Mouse (Mus musculus) adrenal gland, adult (tissue): ENCODE measurements around the gene C530008M17Rik.
"Not testable (repeated sequence)": the region's sequence is repeated elsewhere in the genome, so short reads cannot be mapped to it uniquely, and the experiment has no call there.

Source experiments
- DNase-seq, 2 experiments: peaks; one replicate each; pipeline ENCODE4 v3.0.0; 2022 to 2023; ENCODE audit warnings: low spot score in 1 of 2; ENCODE audit not compliant: inconsistent age in 2 of 2

C530008M17Rik gene

DNA sequence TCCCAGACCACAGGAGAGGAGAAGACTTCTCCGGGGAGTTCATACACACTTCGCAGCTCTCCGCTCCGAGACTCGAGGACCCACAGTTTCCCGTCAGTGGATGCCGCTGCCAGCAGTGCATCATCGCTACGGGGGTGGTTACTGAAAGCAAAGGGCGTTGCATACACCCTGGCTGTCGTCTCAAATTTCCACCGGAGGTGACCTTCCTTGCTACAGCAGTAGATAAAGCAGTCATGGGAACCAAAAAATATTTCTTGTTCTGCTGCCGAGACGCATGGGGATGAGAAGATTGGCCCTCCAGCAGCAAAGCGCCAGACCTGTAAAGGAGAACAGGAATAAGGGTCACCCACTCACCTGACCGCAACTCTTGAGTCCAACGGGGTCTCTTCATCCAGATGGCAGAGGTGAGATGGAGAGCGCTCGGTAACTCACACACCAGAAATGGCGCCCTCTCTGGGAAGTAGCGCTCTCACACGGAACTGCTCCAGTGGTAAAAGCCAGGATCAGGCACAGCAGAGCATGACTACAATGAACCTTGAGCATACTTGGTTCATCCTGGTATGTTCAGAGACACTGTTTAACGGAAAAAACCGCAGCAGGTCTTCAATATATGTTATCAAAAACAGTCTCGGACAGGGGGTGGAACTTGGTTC is 219.9 kb downstream of the C530008M17Rik start:
- DNase-seq: peak; percentile 14 to 46

DNA sequence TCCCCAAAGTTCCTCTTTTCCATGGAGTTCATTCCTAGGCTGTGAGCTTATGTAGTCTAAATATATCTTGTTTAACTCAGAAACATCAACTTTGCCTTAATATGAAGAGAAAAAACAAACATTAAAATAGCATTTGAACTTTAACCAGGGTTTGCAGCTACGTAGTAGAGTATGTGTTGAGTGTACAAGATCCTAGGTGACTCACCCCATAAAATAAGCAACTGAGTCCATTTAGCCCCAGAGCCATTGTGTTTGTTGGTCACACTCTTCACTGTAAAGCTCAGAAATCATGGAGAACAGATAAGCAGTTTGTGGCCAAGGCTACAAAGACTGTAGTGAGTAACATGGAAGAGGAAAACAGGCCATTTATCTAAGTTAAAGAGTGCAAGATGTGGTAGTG is 227.8 kb downstream of the C530008M17Rik start:
- no peak for DNase-seq

DNA sequence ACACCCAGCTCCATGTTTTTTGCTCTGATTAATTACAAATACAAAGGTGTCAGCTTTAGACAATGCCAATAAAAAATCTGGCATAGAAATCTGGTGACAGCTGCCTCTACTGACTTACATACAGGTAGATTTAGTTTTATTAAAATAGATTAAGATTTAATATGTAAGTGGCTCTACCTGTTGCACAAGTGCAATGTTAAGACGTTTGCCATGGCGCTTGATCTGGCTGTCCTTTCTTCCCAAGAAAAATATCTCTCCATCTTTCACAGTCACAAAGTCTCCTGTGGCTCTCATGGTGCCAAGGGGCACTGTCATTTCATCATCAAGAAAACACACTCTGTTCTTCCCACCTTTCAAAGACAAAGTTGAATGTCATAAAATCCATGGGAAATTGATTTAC is 230.7 kb downstream of the C530008M17Rik start:
- DNase-seq: no peak

DNA sequence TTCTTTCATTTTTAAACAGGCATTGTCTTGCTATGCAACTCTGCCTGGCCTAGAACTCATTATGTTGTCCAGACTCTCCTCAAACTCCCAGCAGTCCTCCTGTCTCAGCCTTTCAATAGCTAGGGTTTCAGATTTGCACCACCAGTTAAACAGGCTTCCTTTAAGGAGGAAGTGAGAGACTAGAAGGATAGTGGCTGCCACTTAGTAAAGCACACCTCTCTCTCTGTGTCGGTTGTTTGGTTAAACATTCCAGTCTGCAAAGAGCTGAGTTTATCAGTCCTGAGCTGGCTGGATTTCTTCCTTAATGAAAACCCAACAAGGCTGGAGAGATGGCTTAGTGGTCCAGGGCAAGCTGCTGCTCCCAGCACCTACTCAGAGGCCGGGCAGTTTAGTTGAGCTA is 236.3 kb downstream of the C530008M17Rik start:
- no peak for DNase-seq

DNA sequence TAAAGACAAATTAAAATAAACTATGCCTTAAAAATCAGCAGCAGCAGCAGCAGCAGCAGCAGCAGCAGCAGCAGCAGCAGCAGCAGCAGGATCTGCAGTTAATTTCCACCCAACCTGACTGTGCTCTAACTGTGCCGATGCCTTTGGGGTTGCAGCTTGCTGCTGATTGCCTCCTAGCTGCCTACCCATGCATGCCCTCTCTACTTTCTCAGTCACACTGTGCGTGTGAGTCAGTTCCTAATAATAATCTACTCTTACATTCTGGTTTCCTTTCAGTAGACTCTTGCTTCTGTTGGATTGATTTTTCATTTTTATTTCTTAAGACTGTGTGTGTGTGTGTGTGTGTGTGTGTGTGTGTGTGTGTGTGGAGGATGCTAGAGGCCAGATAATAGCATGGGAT is 236.8 kb downstream of the C530008M17Rik start:
- DNase-seq: no peak

DNA sequence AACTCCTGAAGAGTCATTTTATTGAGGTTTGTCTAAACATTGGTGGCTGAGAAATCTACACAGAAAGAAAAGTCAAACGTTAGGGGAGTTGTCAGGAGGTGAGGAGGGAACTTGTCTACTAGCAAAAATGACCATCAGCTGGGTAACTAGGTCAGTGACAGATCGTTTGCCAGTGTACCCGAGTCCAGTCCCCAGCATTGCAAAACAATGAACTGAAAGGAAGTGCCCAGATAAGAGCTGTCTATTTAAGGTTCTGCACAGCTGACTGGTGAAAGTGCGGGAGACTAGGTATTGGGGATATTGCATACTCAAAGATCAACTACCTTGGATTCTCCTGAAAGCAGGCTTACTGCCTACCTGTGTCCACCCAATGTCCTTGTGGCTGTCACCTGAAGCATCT is 245.8 kb downstream of the C530008M17Rik start:
- no peak for DNase-seq

DNA sequence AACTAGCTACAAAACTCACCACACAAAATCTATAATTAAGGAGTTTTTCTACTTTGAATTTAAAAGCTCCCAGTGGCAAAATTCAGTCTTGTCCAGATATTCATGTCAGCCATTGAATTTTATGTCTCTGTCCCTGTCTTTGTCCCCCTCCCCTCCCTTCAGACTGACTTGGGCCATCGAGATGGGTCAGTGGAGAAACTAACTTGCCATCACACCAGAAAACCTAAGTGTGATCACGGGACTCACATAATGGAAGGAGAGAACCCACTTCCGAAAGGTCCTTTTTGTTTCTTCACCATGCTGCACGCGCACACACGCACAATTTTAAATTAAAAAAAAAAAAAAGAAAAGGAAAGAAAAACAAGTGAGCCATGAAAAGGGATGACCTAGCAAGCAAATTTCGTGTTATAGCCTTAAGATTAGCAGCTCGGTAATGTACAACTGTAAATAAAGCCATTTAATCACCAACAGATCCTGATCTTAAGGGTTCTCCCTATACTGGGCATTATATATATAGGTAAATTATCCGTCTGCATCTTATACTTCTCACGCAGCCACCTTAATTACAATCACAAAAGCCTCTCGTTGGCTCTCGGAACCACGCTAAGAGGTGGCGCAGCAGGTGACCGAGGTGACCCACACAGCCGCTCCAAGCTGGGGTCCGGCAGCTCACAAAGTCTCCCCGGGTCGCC is 248.5 kb downstream of the C530008M17Rik start:
- DNase-seq: peak in 1 of 2 experiments; percentile 47

DNA sequence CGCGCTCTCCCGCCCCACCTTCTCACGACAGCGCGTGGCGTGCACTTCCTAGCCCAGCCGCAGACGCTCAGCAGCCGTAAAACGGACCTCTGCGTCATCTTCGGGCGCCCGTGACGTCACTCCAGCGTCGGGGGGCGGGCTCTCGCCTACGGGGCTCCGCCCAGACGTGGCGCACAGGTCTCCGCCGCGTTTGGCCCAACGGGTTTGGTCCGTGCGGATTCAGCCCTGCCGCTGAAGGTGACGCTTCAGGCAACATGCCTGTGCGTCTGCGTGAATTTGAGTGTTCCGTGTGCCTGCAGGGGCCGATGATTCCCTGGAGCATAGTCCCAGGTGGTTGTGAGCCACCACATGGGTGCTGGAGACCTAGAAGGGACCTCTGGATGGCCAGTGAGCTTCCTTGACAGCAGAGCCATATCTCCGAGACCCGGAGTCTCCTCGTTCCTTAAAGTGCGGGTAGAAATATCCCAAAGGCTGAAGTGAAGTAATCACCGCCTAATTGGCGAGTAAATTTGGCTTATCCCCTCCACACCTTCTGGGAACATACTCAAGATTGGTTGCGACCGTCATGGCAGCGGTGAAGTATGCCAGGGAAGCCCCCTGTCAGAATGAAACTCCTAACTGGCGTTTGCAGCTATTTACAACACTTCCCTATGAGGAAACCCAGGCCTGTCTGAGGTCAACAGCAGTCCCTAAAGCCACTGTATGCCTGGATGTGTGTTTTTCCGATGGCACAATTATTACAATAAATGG is 249.3 kb downstream of the C530008M17Rik start, which contains the start of gene Aasdh:
Gene Aasdh (minus strand): TSS at position 110 of the 750 bp plus-strand sequence.
- DNase-seq: peak; percentile 95 to 99

DNA sequence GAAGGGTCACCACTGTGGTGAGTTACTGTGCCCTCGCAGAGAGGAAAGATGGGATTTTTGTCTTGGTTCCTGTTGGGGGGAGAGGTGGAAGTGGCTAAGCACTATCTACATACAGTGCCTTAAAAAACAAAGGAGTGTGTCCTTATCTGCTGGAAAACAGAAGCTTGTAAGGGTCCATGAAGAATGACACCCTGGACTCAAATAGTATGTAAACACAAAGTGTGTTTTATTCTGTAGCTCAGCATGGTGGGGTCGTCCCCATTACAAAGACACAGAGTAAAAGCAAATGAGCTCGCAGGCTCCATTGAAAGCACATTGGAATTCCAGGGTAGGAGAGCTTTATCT is 249.8 kb downstream of the C530008M17Rik start:
- no peak for DNase-seq

DNA sequence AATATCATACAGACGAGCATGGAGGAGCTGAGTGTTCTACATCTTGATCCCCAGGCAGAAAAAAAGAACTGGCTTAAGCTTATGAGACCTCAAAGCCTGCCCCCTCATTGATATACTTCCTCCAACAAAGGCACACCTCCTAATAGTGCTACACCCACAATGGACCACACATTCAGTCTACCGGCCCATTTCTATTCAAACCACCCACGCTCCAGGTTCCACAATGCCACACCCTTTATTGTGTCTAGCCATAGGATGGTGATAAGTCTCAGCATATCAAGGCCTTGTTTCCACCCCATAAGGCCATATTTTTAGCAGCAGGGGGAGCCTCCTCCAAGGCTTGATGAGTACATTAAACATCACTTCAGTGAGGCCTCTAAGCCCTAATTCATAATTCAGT is 254.5 kb downstream of the C530008M17Rik start:
- no peak for DNase-seq

DNA sequence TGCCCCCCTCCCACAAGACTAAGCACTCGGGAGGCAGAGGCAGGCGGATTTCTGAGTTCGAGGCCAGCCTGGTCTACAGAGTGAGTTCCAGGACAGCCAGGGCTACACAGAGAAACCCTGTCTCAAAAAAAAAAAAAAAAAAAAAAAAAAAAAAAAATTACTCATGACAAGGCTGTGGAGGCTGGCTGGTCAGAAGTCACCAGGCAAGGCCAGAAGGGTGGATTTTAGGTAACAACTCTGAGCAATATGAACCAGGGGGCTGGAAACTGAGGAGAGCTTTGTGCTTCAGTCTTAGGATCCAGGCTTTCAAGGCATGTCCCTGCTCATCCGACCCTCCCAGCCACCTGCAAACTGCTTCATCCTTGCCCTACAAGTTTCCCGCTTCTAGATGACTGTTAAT is 256.2 kb downstream of the C530008M17Rik start:
- DNase-seq: not testable (repeated sequence)

DNA sequence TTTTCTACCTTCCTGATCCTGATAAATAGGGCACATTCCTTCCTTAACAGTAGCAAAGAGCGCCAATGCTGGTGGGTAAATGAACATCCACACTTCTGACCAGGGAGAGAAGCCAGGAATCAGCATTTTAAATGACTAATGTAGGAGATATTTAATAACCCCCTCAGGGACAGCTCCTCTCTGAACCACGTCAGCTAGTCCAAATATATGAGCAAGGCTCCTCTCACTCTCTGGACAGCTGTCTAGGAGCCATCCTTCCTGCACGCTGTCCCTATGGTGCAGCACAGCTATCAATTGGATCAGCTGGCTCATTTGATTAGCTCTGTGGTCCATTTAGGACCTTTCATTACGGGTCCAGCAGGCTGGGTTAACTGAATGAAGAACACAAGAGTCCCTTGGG is 266.5 kb downstream of the C530008M17Rik start:
- no peak for DNase-seq
